Mouse (Mus musculus) embryonic facial prominence, embryonic 13.5 days (tissue): ENCODE measurements around the gene Alg1. TPM values are rescaled to one million over a fixed set of nuclear protein-coding genes. Genes with fewer than 3 reads are reported as not detected.

Experiments used
- ATAC-seq: fragments of 200-750 bp; cut with Nextera tagmentation; 2 replicates; pipeline ENCODE4 v1.8.0; 2017; ENCODE audit warnings: low read depth; ENCODE audit not compliant: insufficient number of reproducible peaks, insufficient read depth, low FRiP score, low TSS enrichment
- H3K27ac ChIP-seq: fragments of 300-500 bp; sonication (generic); 2 replicates; pipeline ENCODE4 v1.5.1; 2015; ENCODE audit warnings: moderate library complexity, mild to moderate bottlenecking, inconsistent platforms
- H3K27me3 ChIP-seq: fragments of 300-500 bp; sonication (generic); 2 replicates; pipeline ENCODE4 v1.6.1; 2015; ENCODE audit warnings: mild to moderate bottlenecking, inconsistent platforms
- H3K36me3 ChIP-seq: fragments of 300-500 bp; sonication (generic); 2 replicates; pipeline ENCODE4 v1.6.1; 2015; ENCODE audit warnings: mild to moderate bottlenecking, inconsistent platforms
- H3K4me1 ChIP-seq: fragments of 300-500 bp; sonication (generic); 2 replicates; pipeline ENCODE4 v1.6.1; 2015; ENCODE audit warnings: inconsistent platforms
- H3K4me2 ChIP-seq: fragments of 300-500 bp; sonication (generic); 2 replicates; pipeline ENCODE4 v1.6.1; 2015; ENCODE audit warnings: moderate library complexity, mild to moderate bottlenecking, inconsistent platforms
- H3K4me3 ChIP-seq: fragments of 300-500 bp; sonication (generic); 2 replicates; pipeline ENCODE4 v1.5.1; 2015; ENCODE audit warnings: mild to moderate bottlenecking, inconsistent platforms
- H3K9ac ChIP-seq: fragments of 300-500 bp; sonication (generic); 2 replicates; pipeline ENCODE4 v1.6.1; 2015; ENCODE audit warnings: mild to moderate bottlenecking, inconsistent platforms
- H3K9me3 ChIP-seq: fragments of 300-500 bp; sonication (generic); 2 replicates; pipeline ENCODE4 v1.6.1; 2016; ENCODE audit warnings: inconsistent platforms
- WGBS: fragments of 180-500 bp; shearing (Covaris S2); methylation state at CpG from one replicate; pipeline ENCODE4 v1.1.7; 2015; ENCODE audit warnings: mixed read lengths; 5-methylcytosine and 5-hydroxymethylcytosine counted together
- polyA plus RNA-seq: library from polyadenylated mRNA; unstranded; fragments of >200 nt; fragmentation: Nextera tagmentation; extraction: Ambion mirVana; gene quantifications from 2 replicates; pipeline ENCODE4 v1.2.1, GENCODE M21; 2015

Gene Alg1
- polyA plus RNA-seq, 1 experiment from 2014 or later: 38.1 TPM

DNA sequence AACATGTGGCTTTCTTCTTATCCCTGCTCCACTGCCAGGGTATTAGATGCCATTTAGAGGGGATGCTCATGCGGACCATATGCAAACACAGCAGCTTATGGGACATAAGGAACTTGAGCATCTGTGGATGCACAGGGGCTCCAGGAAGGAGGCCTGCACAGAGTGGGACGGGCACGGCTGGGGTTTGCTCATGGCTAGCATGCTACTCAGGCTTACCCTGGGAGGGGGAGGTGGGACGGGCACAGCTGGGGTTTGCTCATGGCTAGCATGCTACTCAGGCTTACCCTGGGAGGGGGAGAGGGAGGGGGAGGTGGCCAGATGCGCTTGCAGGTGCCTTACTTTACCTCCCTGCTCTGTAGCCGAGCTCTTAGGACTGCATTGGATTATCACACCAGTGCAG lies 9.5 kb downstream of the Alg1 start:
- ATAC-seq: no peak
- Histone ChIP-seq H3K9ac (no peak overlapping the region), H3K27me3 (no peaks in the 10 kb centered on the region), H3K36me3 (peaks cover 87% of the 10 kb centered on the region), H3K4me1 (no peaks in the 10 kb centered on the region), H3K4me3 (no peak overlapping the region), H3K27ac (no peak overlapping the region), H3K9me3 (no peaks in the 10 kb centered on the region), H3K4me2 (no peak overlapping the region)
- WGBS: 91% methylated on average over 6 of the region's 6 CpGs

DNA sequence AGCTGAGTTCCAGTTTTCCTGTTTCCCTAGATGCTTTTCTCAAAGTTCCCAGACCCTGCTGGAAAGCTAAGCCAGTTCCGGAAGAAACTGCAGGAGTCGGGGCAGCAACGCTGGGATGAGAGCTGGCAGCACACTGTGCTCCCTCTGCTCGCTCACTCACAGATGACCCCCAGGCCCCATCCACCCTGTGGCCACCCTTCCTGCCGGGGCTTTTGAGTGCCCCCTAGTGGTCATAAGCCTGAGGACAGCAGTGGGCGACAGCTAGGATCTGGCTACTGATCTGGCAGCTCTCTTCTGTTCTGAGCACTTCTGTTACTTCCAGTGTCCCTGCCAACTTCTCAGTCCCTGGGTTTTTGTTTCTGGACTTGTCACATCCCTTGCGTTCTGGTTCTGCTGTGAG lies 11.0 kb downstream of the Alg1 start:
- H3K9me3 ChIP-seq: no peaks in the 10 kb centered on the region
- H3K4me2 ChIP-seq: no peak overlapping the region
- WGBS: 38% methylated on average over 7 of the region's 7 CpGs
- H3K9ac ChIP-seq: no peak overlapping the region
- H3K4me3 ChIP-seq: no peak overlapping the region
- no peak for ATAC-seq
- no peaks in the 10 kb centered on the region for H3K4me1 ChIP-seq
- H3K27ac ChIP-seq: no peak overlapping the region
- peaks cover 90% of the 10 kb centered on the region for H3K36me3 ChIP-seq
- H3K27me3 ChIP-seq: no peaks in the 10 kb centered on the region

DNA sequence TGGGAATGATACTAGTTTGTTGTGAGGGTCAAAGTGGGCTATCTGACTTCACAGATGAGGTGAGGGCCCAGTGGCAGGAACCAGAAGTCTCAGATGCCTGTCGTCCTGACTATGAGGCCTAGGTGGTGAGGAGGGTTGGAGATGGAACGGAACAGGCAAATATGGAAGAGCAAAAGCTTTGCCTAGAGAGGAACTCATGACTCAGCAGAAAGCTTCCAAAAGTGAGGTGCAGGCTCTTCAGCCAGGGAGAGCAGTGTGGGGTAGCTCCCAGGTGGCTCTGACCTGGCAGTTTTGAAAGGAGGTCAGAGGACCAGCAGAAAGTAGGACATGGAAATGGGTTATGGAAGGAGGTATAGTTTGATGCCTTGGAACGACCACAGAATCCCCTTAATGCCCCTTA lies 17.5 kb downstream of the Alg1 start:
- no peak overlapping the region for H3K27ac ChIP-seq
- no peak overlapping the region for H3K4me2 ChIP-seq
- ATAC-seq: no peak
- no peak overlapping the region for H3K9ac ChIP-seq
- 89% methylated on average over 3 of the region's 3 CpGs for WGBS
- no peak overlapping the region for H3K4me3 ChIP-seq
- H3K9me3 ChIP-seq: no peaks in the 10 kb centered on the region
- H3K36me3 ChIP-seq: peaks cover 54% of the 10 kb centered on the region
- no peaks in the 10 kb centered on the region for H3K27me3 ChIP-seq
- H3K4me1 ChIP-seq: peaks cover 11% of the 10 kb centered on the region

DNA sequence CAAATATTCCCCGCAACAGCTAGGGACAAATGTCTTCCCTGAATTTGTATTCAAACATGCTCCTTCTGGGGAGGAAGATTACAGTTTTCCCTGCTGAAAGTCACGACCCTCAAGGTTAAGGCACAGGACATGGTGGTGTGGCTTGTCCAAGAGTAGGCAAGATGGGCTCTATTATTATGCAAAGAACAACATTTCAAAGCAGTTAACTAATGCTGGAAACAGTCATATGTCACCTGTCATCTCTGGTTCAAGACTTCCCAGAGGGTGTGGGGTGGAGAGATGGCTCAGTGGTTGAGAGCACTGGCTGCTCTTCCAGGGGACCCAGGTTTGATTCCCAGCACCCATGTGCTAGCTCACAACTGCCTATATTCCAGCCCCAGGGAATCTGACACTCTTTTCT lies 18.8 kb downstream of the Alg1 start:
- Histone ChIP-seq H3K36me3 (peaks cover 44% of the 10 kb centered on the region), H3K9ac (no peak overlapping the region), H3K27ac (no peak overlapping the region), H3K4me1 (peaks cover 11% of the 10 kb centered on the region), H3K9me3 (no peaks in the 10 kb centered on the region), H3K4me2 (no peak overlapping the region), H3K4me3 (no peak overlapping the region), H3K27me3 (no peaks in the 10 kb centered on the region)
- no peak for ATAC-seq
- 87% methylated on average over 2 of the region's 2 CpGs for WGBS

DNA sequence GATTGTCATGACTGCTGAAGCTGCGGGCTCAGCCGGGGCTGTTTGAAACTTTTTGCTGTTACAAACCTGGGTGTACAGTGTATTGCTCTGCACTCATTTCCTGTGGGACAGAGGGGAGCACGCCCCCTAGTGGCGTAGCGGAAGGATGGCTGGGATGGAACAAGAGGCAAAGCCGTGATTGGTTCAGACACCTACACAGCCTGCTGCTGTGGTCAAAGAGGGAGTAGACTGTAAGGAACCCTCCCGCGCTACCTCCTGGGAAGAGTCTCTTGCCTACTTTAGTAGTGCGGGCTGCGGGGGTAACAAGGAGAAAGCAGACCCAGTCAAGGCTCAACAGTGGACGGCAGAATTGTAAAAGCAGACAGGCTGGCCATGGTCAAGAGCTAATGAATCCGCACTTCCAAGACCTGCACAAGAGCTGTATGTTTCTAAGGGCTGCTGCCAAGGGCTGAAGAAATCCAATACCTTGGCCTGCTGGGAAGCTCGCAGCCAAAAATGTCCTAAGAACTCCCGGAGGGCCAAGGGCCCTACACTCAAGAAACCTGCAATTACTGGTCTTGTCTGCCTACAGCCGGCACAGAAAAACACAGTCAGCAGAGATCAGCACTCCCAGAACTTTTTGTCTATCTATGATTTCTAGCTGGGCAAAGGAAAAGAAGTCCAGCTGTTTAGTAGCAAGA lies 21.1 kb downstream of the Alg1 start:
- Histone ChIP-seq H3K9ac (peak overlapping the region; percentile 80), H3K4me1 (peaks cover 11% of the 10 kb centered on the region), H3K9me3 (no peaks in the 10 kb centered on the region), H3K36me3 (peaks cover 21% of the 10 kb centered on the region), H3K4me2 (peak overlapping the region; percentile 83), H3K27me3 (no peaks in the 10 kb centered on the region), H3K27ac (peak overlapping the region; percentile 77), H3K4me3 (peak overlapping the region; percentile 65)
- 3% methylated on average over 15 of the region's 15 CpGs for WGBS
- ATAC-seq: peak; percentile 49

DNA sequence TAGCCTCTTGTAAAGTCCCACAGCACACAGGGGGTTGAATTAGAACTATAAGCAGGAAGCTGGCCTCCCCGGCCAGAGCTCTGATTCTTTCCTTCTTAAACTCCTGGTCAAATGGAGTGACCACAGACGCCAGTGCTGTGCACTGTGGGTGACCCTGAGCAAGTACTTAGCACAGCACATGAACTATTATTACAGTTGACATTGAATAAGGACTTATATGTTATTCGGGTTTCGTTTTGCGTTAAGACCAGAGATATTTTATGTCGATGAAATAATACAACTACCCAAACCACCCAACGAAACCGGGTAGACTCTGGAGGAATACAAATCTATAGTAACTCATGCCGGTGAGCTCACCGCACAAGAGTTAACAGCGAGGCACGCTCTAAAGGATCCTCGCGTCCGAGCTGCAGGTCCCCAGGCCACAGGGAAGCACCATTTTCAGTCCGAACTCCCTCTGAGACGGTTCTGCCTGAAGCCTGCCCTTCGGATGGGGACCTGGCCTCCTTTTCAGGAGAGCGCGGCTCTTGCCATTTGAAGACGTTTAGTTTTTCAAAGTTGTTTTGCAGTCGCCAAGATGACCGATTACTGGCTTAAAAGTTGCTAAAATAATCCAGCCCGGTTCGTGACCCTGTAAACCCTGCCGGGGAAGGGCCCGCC lies 21.8 kb downstream of the Alg1 start:
- H3K4me3 ChIP-seq: peak overlapping the region; percentile 65

DNA sequence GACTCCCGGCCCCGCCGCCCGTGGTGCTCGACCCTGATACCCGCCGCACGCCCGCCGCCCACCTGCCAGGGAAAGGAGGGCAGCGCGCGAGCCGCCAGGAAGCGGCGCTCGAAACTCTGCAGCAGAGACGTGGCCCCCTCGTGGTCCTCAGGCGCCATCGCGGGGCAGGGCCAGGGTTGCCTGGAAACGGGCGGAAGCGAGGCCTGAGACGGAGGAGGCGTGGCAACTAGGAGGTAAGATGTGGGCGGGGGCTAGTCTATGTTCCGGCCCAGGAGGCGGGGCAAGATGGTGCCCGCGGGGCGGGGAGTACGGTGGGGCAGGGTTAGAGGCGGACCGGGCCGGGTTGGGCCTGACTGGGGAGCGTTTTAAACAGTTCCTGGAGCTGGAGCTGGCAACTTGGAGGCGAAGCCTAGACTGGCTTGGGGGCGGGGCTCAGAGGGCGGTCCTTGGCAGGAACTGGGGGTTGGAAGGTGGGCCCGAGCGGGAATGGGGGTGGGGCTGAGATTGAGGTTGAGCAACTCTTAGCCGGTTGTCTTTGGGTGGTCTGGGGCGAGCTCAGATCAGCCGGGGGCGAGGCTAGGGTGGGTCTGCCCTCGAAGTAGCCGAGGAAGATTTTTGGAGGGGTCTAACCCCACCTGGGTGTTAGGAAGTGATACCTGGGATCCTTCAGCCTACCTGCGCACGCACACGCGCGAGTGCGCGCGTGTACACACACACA lies 22.5 kb downstream of the Alg1 start, which contains the start of gene Eef2kmt:
Eef2kmt (minus strand) TSS at position 205 of the 718 bp plus-strand sequence.
- ATAC-seq: peak; percentile 97
- peak within 1 kb of the TSS; percentile 83 for H3K4me2 ChIP-seq
- peaks cover 11% of the 10 kb centered on the region for H3K4me1 ChIP-seq
- H3K27ac ChIP-seq: peak within 1 kb of the TSS; percentile 81
- H3K36me3 ChIP-seq: peaks cover 9% of the 10 kb centered on the region; the same call in 1 of the 2 replicates
- H3K9ac ChIP-seq: peak within 1 kb of the TSS; percentile 80
- H3K9me3 ChIP-seq: no peaks in the 10 kb centered on the region
- H3K4me3 ChIP-seq: peak within 1 kb of the TSS; percentile 65
- WGBS: 1% methylated on average over 57 of the region's 57 CpGs
- no peaks in the 10 kb centered on the region for H3K27me3 ChIP-seq

More for the DNA sequence above, 21.8 kb downstream of the Alg1 start:
- peak overlapping the region; percentile 80 for H3K9ac ChIP-seq
- peaks cover 14% of the 10 kb centered on the region; the same call in 1 of the 2 replicates for H3K36me3 ChIP-seq
- peaks cover 11% of the 10 kb centered on the region for H3K4me1 ChIP-seq
- peak overlapping the region; percentile 77 for H3K27ac ChIP-seq
- no peak for ATAC-seq
- peak overlapping the region; percentile 83 for H3K4me2 ChIP-seq
- no peaks in the 10 kb centered on the region for H3K9me3 ChIP-seq
- no peaks in the 10 kb centered on the region for H3K27me3 ChIP-seq
- 2% methylated on average over 27 of the region's 27 CpGs for WGBS

DNA sequence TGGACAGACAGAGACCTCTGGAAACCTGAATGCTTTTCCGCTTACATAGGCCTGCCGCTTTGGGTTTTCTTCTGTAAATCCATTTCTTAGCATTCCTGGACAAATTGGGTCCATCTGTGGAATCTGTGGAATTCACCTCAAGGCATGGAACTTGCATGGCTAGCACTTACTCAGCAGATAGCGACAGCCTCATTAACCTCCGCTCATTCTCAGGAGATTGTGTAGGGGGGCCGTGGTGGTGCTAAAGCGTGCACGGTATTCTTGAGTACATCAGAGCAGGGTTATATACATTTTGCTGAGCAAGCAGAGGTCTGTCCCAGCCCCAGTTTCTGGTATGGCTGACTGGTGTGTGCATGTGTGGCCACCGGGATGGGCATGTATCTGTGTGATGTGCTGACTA lies 29.7 kb downstream of the Alg1 start:
- Histone ChIP-seq H3K27ac (peak overlapping the region; percentile 28; the same call in 1 of the 2 replicates), H3K9ac (0 out of 2 replicates have a peak overlapping the region, but pooled peaks have one; percentile 16), H3K9me3 (no peaks in the 10 kb centered on the region), H3K4me1 (peaks cover 10% of the 10 kb centered on the region), H3K4me3 (no peak overlapping the region), H3K27me3 (no peaks in the 10 kb centered on the region), H3K36me3 (no peaks in the 10 kb centered on the region), H3K4me2 (0 out of 2 replicates have a peak overlapping the region, but pooled peaks have one; percentile 7)
- no peak for ATAC-seq
- WGBS: 19% methylated on average over 8 of the region's 8 CpGs

DNA sequence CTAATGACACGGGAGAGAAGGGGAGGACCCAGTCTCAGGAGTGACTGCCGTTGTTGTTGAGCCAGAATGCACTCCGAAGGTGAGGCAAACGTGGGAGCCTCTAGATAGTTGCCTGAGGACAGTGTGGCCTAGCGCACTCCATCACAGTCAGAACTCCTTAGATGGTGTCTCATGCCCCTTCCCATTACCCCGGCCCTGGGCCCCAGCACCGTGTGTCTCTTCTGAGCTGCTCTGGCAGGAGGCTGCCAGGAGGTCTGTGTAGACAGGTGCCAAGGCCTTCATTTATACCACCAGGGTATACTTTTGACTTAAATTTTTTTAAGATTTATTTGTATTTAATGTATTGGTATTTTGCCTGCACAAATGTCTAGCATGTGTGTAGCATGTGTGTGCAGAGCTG lies 30.5 kb downstream of the Alg1 start:
- no peaks in the 10 kb centered on the region for H3K36me3 ChIP-seq
- no peak overlapping the region for H3K4me3 ChIP-seq
- H3K27me3 ChIP-seq: no peaks in the 10 kb centered on the region
- no peak overlapping the region for H3K9ac ChIP-seq
- peaks cover 10% of the 10 kb centered on the region for H3K4me1 ChIP-seq
- no peak overlapping the region for H3K27ac ChIP-seq
- no peaks in the 10 kb centered on the region for H3K9me3 ChIP-seq
- H3K4me2 ChIP-seq: no peak overlapping the region
- 0 out of 2 replicates have a peak, but pooled peaks have one; percentile 64 for ATAC-seq
- WGBS: 76% methylated on average over 7 of the region's 7 CpGs

DNA sequence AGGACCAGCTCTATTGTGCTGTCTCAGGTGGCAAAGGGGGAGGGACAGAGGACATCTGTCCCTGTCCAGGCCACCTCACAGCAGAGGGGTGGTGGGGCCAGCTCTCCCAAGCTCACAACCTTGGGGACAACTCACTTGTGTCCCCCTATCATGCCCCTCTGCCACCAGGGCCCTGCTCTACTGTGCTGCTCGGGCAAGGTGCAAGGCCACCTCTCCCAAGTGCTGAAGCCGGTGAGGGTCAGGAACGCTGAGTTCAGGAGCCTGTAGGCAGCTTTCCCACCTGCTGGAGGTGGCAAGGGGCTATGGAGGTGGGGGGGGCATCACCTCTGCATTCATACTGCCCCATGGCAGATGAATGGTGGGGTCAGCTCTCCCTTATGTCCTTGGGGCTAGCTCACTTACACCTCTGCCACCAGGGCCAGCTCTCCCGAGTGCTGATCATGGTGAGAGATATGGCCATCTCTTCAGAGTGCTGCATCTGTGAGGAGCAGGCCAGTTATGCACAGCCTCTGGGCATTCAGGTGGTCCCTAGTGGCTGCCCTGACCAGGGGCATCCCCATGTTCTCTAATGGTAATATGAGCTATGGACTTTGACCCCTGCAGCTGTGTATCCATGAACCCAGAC lies 38.1 kb downstream of the Alg1 start:
- WGBS: 74% methylated on average over 4 of the region's 4 CpGs
- no peaks in the 10 kb centered on the region for H3K36me3 ChIP-seq
- no peaks in the 10 kb centered on the region for H3K4me1 ChIP-seq
- no peaks in the 10 kb centered on the region for H3K9me3 ChIP-seq
- no peak overlapping the region for H3K4me3 ChIP-seq
- no peak overlapping the region for H3K9ac ChIP-seq
- H3K27me3 ChIP-seq: no peaks in the 10 kb centered on the region
- ATAC-seq: no peak
- no peak overlapping the region for H3K27ac ChIP-seq
- H3K4me2 ChIP-seq: no peak overlapping the region

DNA sequence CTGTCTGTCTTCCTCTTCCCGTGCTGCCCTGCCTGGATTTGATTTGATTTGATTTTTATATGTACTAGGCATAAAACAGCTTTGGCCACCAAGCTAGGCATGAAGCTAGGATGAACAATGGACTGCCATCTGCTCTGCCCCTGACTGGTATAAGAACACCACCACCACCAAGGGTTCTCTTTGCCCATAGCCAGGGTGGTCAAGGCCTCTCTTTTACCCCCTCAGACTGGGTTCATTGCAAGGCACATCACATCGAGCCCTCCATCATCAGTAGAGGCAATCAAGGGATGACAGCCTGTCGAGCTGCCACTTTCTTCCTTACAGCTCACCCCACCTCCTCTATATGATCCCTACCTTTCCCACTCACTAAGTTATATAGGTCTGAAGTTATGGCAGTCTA lies 39.0 kb downstream of the Alg1 start:
- ATAC-seq: no peak
- no peak overlapping the region for H3K9ac ChIP-seq
- no peak overlapping the region for H3K4me2 ChIP-seq
- no peaks in the 10 kb centered on the region for H3K27me3 ChIP-seq
- H3K36me3 ChIP-seq: no peaks in the 10 kb centered on the region
- H3K9me3 ChIP-seq: no peaks in the 10 kb centered on the region
- no peaks in the 10 kb centered on the region for H3K4me1 ChIP-seq
- no peak overlapping the region for H3K4me3 ChIP-seq
- WGBS: 80% methylated on average over 3 of the region's 3 CpGs
- H3K27ac ChIP-seq: no peak overlapping the region
